Mouse (Mus musculus) neural tube, embryonic 15.5 days (tissue): ENCODE data around the gene Tedc1. TPM values are rescaled to one million over a fixed set of nuclear protein-coding genes. Genes with fewer than 3 reads are reported as not detected.
"Not testable (repeated sequence)": the region's sequence is repeated elsewhere in the genome, so short reads cannot be mapped to it uniquely, and the experiment has no call there.

ENCODE experiments used
- ATAC-seq: fragments of 200-750 bp; cut with Nextera tagmentation; 2 replicates; pipeline ENCODE4 v1.8.0; 2017; ENCODE audit warnings: mild to moderate bottlenecking, moderate TSS enrichment, moderate library complexity; ENCODE audit not compliant: low FRiP score
- H3K27ac ChIP-seq: fragments of 300-500 bp; sonication (generic); replicated peaks from 2 replicates; pipeline ENCODE4 v1.5.1; 2015; ENCODE audit warnings: mild to moderate bottlenecking, inconsistent platforms
- H3K27me3 ChIP-seq: fragments of 300-500 bp; sonication (generic); replicated peaks from 2 replicates; pipeline ENCODE4 v1.6.1; 2015; ENCODE audit warnings: inconsistent platforms
- H3K36me3 ChIP-seq: fragments of 300-500 bp; sonication (generic); 2 replicates; pipeline ENCODE4 v1.6.1; 2015; ENCODE audit warnings: inconsistent platforms
- H3K4me1 ChIP-seq: fragments of 300-500 bp; sonication (generic); 2 replicates; pipeline ENCODE4 v1.6.1; 2015; ENCODE audit warnings: inconsistent platforms
- H3K4me2 ChIP-seq: fragments of 300-500 bp; sonication (generic); 2 replicates; pipeline ENCODE4 v1.6.1; 2015; ENCODE audit warnings: inconsistent platforms, mild to moderate bottlenecking, moderate library complexity
- H3K4me3 ChIP-seq: fragments of 300-500 bp; sonication (generic); replicated peaks from 2 replicates; pipeline ENCODE4 v1.5.1; 2015; ENCODE audit warnings: mild to moderate bottlenecking, inconsistent platforms
- H3K9ac ChIP-seq: fragments of 300-500 bp; sonication (generic); replicated peaks from 2 replicates; pipeline ENCODE4 v1.6.1; 2015; ENCODE audit warnings: mild to moderate bottlenecking, inconsistent platforms
- H3K9me3 ChIP-seq: fragments of 300-500 bp; sonication (generic); replicated peaks from 2 replicates; pipeline ENCODE4 v1.6.1; 2016; ENCODE audit warnings: inconsistent platforms
- WGBS: fragments of 180-500 bp; shearing (Covaris S2); methylation state at CpG from one replicate; pipeline ENCODE4 v1.1.7; 2015; ENCODE audit warnings: mixed read lengths; 5-methylcytosine and 5-hydroxymethylcytosine counted together
- polyA plus RNA-seq: library from polyadenylated mRNA; unstranded; fragments of >200 nt; fragmentation: Nextera tagmentation; extraction: Ambion mirVana; gene quantifications from 2 replicates; pipeline ENCODE4 v1.2.1, GENCODE M21; 2015

Gene Tedc1
- polyA plus RNA-seq, 1 experiment from 2014 or later: 19.6 TPM

GRCm38 (mm10) chr12:113187584-113188295 lies 31.5 kb downstream of the Tedc1 start:
- no peaks in the 10 kb centered on the region for H3K9me3 ChIP-seq
- no peaks in the 10 kb centered on the region for H3K27me3 ChIP-seq
- H3K36me3 ChIP-seq: peaks cover 44% of the 10 kb centered on the region
- peaks cover 34% of the 10 kb centered on the region for H3K4me1 ChIP-seq
- H3K27ac ChIP-seq: 0 out of 2 replicates have a peak overlapping the region, but pooled peaks have one; percentile 4
- 5% methylated on average over 56 of the region's 56 CpGs for WGBS
- peak overlapping the region; percentile 86 for H3K9ac ChIP-seq
- peak; percentile 49 for ATAC-seq
- peak overlapping the region; percentile 78 for H3K4me2 ChIP-seq
- H3K4me3 ChIP-seq: peak overlapping the region; percentile 78

GRCm38 (mm10) chr12:113188349-113189055 lies 32.3 kb downstream of the Tedc1 start:
- Histone ChIP-seq H3K9ac (no peak overlapping the region; the same call in 1 of the 2 replicates), H3K36me3 (peaks cover 51% of the 10 kb centered on the region), H3K4me2 (peak overlapping the region; percentile 78), H3K4me3 (peak overlapping the region; percentile 78; the same call in 1 of the 2 replicates), H3K27me3 (no peaks in the 10 kb centered on the region), H3K4me1 (peaks cover 34% of the 10 kb centered on the region), H3K27ac (no peak overlapping the region), H3K9me3 (no peaks in the 10 kb centered on the region)
- no peak for ATAC-seq
- WGBS: 93% methylated on average over 50 of the region's 51 CpGs

GRCm38 (mm10) chr12:113193423-113193822 lies 37.2 kb downstream of the Tedc1 start:
- no peak overlapping the region for H3K4me3 ChIP-seq
- no peaks in the 10 kb centered on the region for H3K27me3 ChIP-seq
- peaks cover 3% of the 10 kb centered on the region for H3K4me1 ChIP-seq
- 82% methylated on average over 2 of the region's 2 CpGs for WGBS
- H3K9me3 ChIP-seq: 0 out of 2 replicates have a peak, but pooled peaks cover 3% of the 10 kb centered on the region
- no peak overlapping the region for H3K27ac ChIP-seq
- H3K36me3 ChIP-seq: peaks cover 54% of the 10 kb centered on the region
- H3K4me2 ChIP-seq: no peak overlapping the region
- H3K9ac ChIP-seq: no peak overlapping the region
- no peak for ATAC-seq

GRCm38 (mm10) chr12:113199132-113199531 lies 42.9 kb downstream of the Tedc1 start:
- H3K9ac ChIP-seq, H3K27me3 ChIP-seq, H3K4me1 ChIP-seq, H3K4me3 ChIP-seq, H3K36me3 ChIP-seq, H3K9me3 ChIP-seq, ATAC-seq, H3K27ac ChIP-seq, H3K4me2 ChIP-seq: not testable (repeated sequence)
- WGBS: 96% methylated on average over 3 of the region's 6 CpGs

- Histone ChIP-seq H3K4me1 (no peaks in the 10 kb centered on the region), H3K4me2 (no peak overlapping the region), H3K9ac (no peak overlapping the region), H3K4me3 (no peak overlapping the region), H3K36me3 (no peaks in the 10 kb centered on the region), H3K27ac (no peak overlapping the region), H3K27me3 (no peaks in the 10 kb centered on the region), H3K9me3 (0 out of 2 replicates have a peak, but pooled peaks cover 3% of the 10 kb centered on the region)
- WGBS: 96% methylated on average over 4 of the region's 4 CpGs
- no peak for ATAC-seq
Measured at GRCm38 (mm10) chr12:113201301-113201700, 45.1 kb downstream of the Tedc1 start.

GRCm38 (mm10) chr12:113202008-113202407 lies 45.8 kb downstream of the Tedc1 start:
- no peak for ATAC-seq
- no peak overlapping the region for H3K9ac ChIP-seq
- H3K4me2 ChIP-seq: no peak overlapping the region
- H3K9me3 ChIP-seq: 0 out of 2 replicates have a peak, but pooled peaks cover 3% of the 10 kb centered on the region
- H3K4me3 ChIP-seq: no peak overlapping the region
- no peak overlapping the region for H3K27ac ChIP-seq
- no peaks in the 10 kb centered on the region for H3K36me3 ChIP-seq
- no peaks in the 10 kb centered on the region for H3K27me3 ChIP-seq
- no peaks in the 10 kb centered on the region for H3K4me1 ChIP-seq

- Histone ChIP-seq H3K4me1 (no peaks in the 10 kb centered on the region), H3K4me2 (no peak overlapping the region), H3K27me3 (no peaks in the 10 kb centered on the region), H3K36me3 (no peaks in the 10 kb centered on the region), H3K9me3 (0 out of 2 replicates have a peak, but pooled peaks cover 3% of the 10 kb centered on the region), H3K4me3 (no peak overlapping the region), H3K27ac (no peak overlapping the region), H3K9ac (no peak overlapping the region)
- WGBS: 83% methylated on average over 7 of the region's 7 CpGs
- ATAC-seq: no peak
Measured at GRCm38 (mm10) chr12:113203522-113203921, 47.3 kb downstream of the Tedc1 start.

- H3K4me1 ChIP-seq: no peaks in the 10 kb centered on the region
- H3K27me3 ChIP-seq: no peaks in the 10 kb centered on the region
- H3K4me2 ChIP-seq: no peak overlapping the region
- WGBS: 88% methylated on average over 7 of the region's 7 CpGs
- H3K27ac ChIP-seq: no peak overlapping the region
- no peaks in the 10 kb centered on the region for H3K36me3 ChIP-seq
- ATAC-seq: no peak
- H3K9ac ChIP-seq: no peak overlapping the region
- H3K4me3 ChIP-seq: no peak overlapping the region
- 0 out of 2 replicates have a peak, but pooled peaks cover 3% of the 10 kb centered on the region for H3K9me3 ChIP-seq
Measured at GRCm38 (mm10) chr12:113205251-113205942, 49.2 kb downstream of the Tedc1 start.

GRCm38 (mm10) chr12:113207737-113208136 lies 51.5 kb downstream of the Tedc1 start:
- H3K9me3 ChIP-seq: no peaks in the 10 kb centered on the region
- H3K4me2 ChIP-seq: no peak overlapping the region
- WGBS: 86% methylated on average over 6 of the region's 6 CpGs
- no peak overlapping the region for H3K27ac ChIP-seq
- H3K27me3 ChIP-seq: no peaks in the 10 kb centered on the region
- no peaks in the 10 kb centered on the region for H3K4me1 ChIP-seq
- H3K36me3 ChIP-seq: no peaks in the 10 kb centered on the region
- no peak overlapping the region for H3K9ac ChIP-seq
- no peak overlapping the region for H3K4me3 ChIP-seq
- no peak for ATAC-seq

GRCm38 (mm10) chr12:113210586-113211378 lies 54.6 kb downstream of the Tedc1 start:
- H3K4me1 ChIP-seq: no peaks in the 10 kb centered on the region
- no peaks in the 10 kb centered on the region for H3K36me3 ChIP-seq
- H3K9me3 ChIP-seq: no peaks in the 10 kb centered on the region
- no peak overlapping the region for H3K4me3 ChIP-seq
- no peak overlapping the region for H3K4me2 ChIP-seq
- H3K27me3 ChIP-seq: no peaks in the 10 kb centered on the region
- no peak overlapping the region for H3K9ac ChIP-seq
- no peak overlapping the region for H3K27ac ChIP-seq
- 87% methylated on average over 17 of the region's 17 CpGs for WGBS
- ATAC-seq: no peak

GRCm38 (mm10) chr12:113211772-113212171 lies 55.6 kb downstream of the Tedc1 start:
- Histone ChIP-seq H3K4me1 (no peaks in the 10 kb centered on the region), H3K27ac (no peak overlapping the region), H3K9me3 (no peaks in the 10 kb centered on the region), H3K36me3 (no peaks in the 10 kb centered on the region), H3K27me3 (no peaks in the 10 kb centered on the region), H3K4me3 (no peak overlapping the region), H3K4me2 (no peak overlapping the region), H3K9ac (no peak overlapping the region)
- ATAC-seq: no peak
- WGBS: 94% methylated on average over 5 of the region's 5 CpGs
